Mouse (Mus musculus): ENCODE data around the gene Adamts18. TPM values are rescaled to one million over a fixed set of nuclear protein-coding genes. Genes with fewer than 3 reads are reported as not detected.
"Not testable (repeated sequence)": the region's sequence is repeated elsewhere in the genome, so short reads cannot be mapped to it uniquely, and the experiment has no call there.

Adamts18 gene
- polyA plus RNA-seq, 2 experiments from 2014 or later: not detected

GRCm38 (mm10) chr8:113837570-113837915 lies 11.0 kb downstream of the Adamts18 start:
- ATAC-seq: no peak

GRCm38 (mm10) chr8:113836892-113837569 lies 11.5 kb downstream of the Adamts18 start:
- no peak for ATAC-seq

GRCm38 (mm10) chr8:113833644-113834043 lies 14.9 kb downstream of the Adamts18 start:
- no peak for ATAC-seq

- ATAC-seq: no peak
These were observed 21.3 kb downstream of the Adamts18 start for GRCm38 (mm10) chr8:113827270-113827669.

GRCm38 (mm10) chr8:113820983-113821587 lies 27.5 kb downstream of the Adamts18 start:
- ATAC-seq: no peak

GRCm38 (mm10) chr8:113813966-113814365 lies 34.6 kb downstream of the Adamts18 start:
- no peak for ATAC-seq

- ATAC-seq: no peak
These were observed 37.0 kb downstream of the Adamts18 start for GRCm38 (mm10) chr8:113811521-113811920.

GRCm38 (mm10) chr8:113809929-113810328 lies 38.6 kb downstream of the Adamts18 start:
- no peak for ATAC-seq

GRCm38 (mm10) chr8:113803830-113804611 lies 44.5 kb downstream of the Adamts18 start:
- no peak for ATAC-seq

GRCm38 (mm10) chr8:113801551-113801950 lies 47.0 kb downstream of the Adamts18 start:
- ATAC-seq: no peak

- not testable (repeated sequence) for ATAC-seq
These were observed 48.0 kb downstream of the Adamts18 start for GRCm38 (mm10) chr8:113800556-113800955.

- ATAC-seq: no peak
These were observed 49.0 kb downstream of the Adamts18 start for GRCm38 (mm10) chr8:113799550-113799949.

- ATAC-seq: no peak
These were observed 56.7 kb downstream of the Adamts18 start for GRCm38 (mm10) chr8:113791856-113792255.

- no peak for ATAC-seq
These were observed 57.5 kb downstream of the Adamts18 start for GRCm38 (mm10) chr8:113791061-113791460.

GRCm38 (mm10) chr8:113783711-113784110 lies 64.8 kb downstream of the Adamts18 start:
- ATAC-seq: no peak

GRCm38 (mm10) chr8:113781554-113781953 lies 67.0 kb downstream of the Adamts18 start:
- ATAC-seq: no peak

GRCm38 (mm10) chr8:113775361-113775760 lies 73.2 kb downstream of the Adamts18 start:
- ATAC-seq: no peak

- no peak for ATAC-seq
These were observed 79.6 kb downstream of the Adamts18 start for GRCm38 (mm10) chr8:113768861-113769410.

GRCm38 (mm10) chr8:113765121-113765520 lies 83.4 kb downstream of the Adamts18 start:
- no peak for ATAC-seq

GRCm38 (mm10) chr8:113763592-113764355 lies 84.8 kb downstream of the Adamts18 start:
- ATAC-seq: no peak

- no peak for ATAC-seq
These were observed 86.4 kb downstream of the Adamts18 start for GRCm38 (mm10) chr8:113762101-113762500.

- no peak for ATAC-seq
These were observed 92.7 kb downstream of the Adamts18 start for GRCm38 (mm10) chr8:113755866-113756265.

GRCm38 (mm10) chr8:113753153-113753552 lies 95.4 kb downstream of the Adamts18 start:
- ATAC-seq: no peak
